Mouse (Mus musculus) forebrain, embryonic 12.5 days (tissue): ENCODE data around the gene Rwdd2b. TPM values are rescaled to one million over a fixed set of nuclear protein-coding genes. Genes with fewer than 3 reads are reported as not detected.

ENCODE experiments used
- ATAC-seq: fragments of 200-750 bp; cut with Nextera tagmentation; 2 replicates; pipeline ENCODE4 v1.8.0; 2017; ENCODE audit warnings: moderate TSS enrichment; ENCODE audit not compliant: low FRiP score
- H3K27ac ChIP-seq: fragments of 300-500 bp; sonication (generic); 2 replicates; pipeline ENCODE4 v1.5.1; 2016; ENCODE audit warnings: mild to moderate bottlenecking
- H3K27me3 ChIP-seq: fragments of 300-500 bp; sonication (generic); 2 replicates; pipeline ENCODE4 v1.6.1; 2016; ENCODE audit warnings: mild to moderate bottlenecking
- H3K36me3 ChIP-seq: fragments of 300-500 bp; sonication (generic); replicated peaks from 2 replicates; pipeline ENCODE4 v1.6.1; 2016; ENCODE audit warnings: mild to moderate bottlenecking
- H3K4me1 ChIP-seq: fragments of 300-500 bp; sonication (generic); 2 replicates; pipeline ENCODE4 v1.6.1; 2016
- H3K4me2 ChIP-seq: fragments of 300-500 bp; sonication (generic); 2 replicates; pipeline ENCODE4 v1.6.1; 2016; ENCODE audit warnings: mild to moderate bottlenecking, moderate library complexity
- H3K4me3 ChIP-seq: fragments of 300-500 bp; sonication (generic); replicated peaks from 2 replicates; pipeline ENCODE4 v1.5.1; 2016; ENCODE audit warnings: mild to moderate bottlenecking
- H3K9ac ChIP-seq: fragments of 300-500 bp; sonication (generic); 2 replicates; pipeline ENCODE4 v1.6.1; 2016; ENCODE audit warnings: mild to moderate bottlenecking
- H3K9me3 ChIP-seq: fragments of 300-500 bp; sonication (generic); 2 replicates; pipeline ENCODE4 v1.6.1; 2016
- WGBS: fragments of 180-500 bp; shearing (Covaris S2); methylation state at CpG from one replicate; pipeline ENCODE4 v1.1.7; 2016; 5-methylcytosine and 5-hydroxymethylcytosine counted together
- polyA plus RNA-seq: library from polyadenylated mRNA; unstranded; fragments of >200 nt; fragmentation: Nextera tagmentation; extraction: Ambion mirVana; gene quantifications from 2 replicates; pipeline ENCODE4 v1.2.1, GENCODE M21; 2016

Gene Rwdd2b
- polyA plus RNA-seq, 1 experiment from 2014 or later: 10.8 TPM

GRCm38 (mm10) chr16:87443245-87443644 lies 2.9 kb upstream of the Rwdd2b start:
- Histone ChIP-seq H3K36me3 (no peaks in the 10 kb centered on the region), H3K9ac (no peak overlapping the region), H3K27me3 (peaks cover 6% of the 10 kb centered on the region; the same call in 1 of the 2 replicates), H3K27ac (no peak overlapping the region), H3K4me2 (no peak overlapping the region), H3K9me3 (no peaks in the 10 kb centered on the region), H3K4me3 (no peak overlapping the region), H3K4me1 (peaks cover 12% of the 10 kb centered on the region)
- no peak for ATAC-seq

DNA sequence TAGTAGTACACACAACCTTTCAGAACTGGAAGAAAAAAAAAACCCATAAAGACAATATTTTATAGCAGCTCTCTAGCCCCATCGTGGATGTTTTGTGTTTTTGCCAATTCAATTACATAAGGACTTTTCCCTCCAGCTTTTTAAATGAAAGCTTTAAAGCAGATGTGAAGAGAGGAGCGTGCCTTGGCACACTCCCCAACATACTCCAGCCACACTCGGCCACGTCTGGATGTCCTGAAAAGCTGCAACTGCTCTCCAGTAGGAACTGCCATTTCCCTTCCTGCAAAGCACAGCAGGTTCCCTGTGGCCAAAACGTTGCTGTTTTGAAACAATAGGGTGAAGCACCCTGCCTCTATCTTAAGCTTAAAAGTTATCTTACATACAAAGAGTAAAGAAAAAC lies 1.9 kb upstream of the Rwdd2b start:
- Histone ChIP-seq H3K27ac (no peak overlapping the region), H3K9me3 (no peaks in the 10 kb centered on the region), H3K4me1 (peaks cover 12% of the 10 kb centered on the region), H3K4me3 (no peak overlapping the region), H3K27me3 (peaks cover 6% of the 10 kb centered on the region; the same call in 1 of the 2 replicates), H3K36me3 (no peaks in the 10 kb centered on the region), H3K9ac (no peak overlapping the region), H3K4me2 (no peak overlapping the region)
- 66% methylated on average over 5 of the region's 5 CpGs for WGBS
- ATAC-seq: no peak

GRCm38 (mm10) chr16:87441089-87441488 lies 716 bp upstream of the Rwdd2b start:
- H3K4me1 ChIP-seq: peaks cover 12% of the 10 kb centered on the region
- peak overlapping the region; percentile 78 for H3K4me2 ChIP-seq
- H3K36me3 ChIP-seq: no peaks in the 10 kb centered on the region
- H3K4me3 ChIP-seq: peak overlapping the region; percentile 82
- WGBS: 26% methylated on average over 9 of the region's 9 CpGs
- H3K27ac ChIP-seq: no peak overlapping the region
- H3K9ac ChIP-seq: peak overlapping the region; percentile 74
- ATAC-seq: no peak
- no peaks in the 10 kb centered on the region for H3K9me3 ChIP-seq
- H3K27me3 ChIP-seq: peaks cover 6% of the 10 kb centered on the region; the same call in 1 of the 2 replicates

DNA sequence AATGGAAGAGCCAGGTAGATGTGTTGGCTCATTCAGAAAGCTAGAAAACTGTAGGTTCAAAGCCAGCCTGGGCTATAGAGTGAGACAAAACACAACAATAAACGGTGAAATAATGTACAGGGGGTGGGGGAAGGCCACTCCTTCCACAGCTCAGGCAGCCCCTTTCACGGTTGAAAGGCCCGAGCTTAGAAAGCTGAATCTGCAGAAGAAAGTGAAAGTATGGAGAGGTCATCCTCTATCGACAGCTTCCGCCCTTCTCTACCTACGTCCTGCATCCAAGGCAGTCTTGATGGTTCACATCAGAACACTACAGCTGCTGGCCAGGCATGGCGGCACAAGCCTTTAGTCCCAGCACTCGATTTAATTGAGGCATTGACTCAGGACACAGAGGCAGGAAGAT lies 1.7 kb downstream of the Rwdd2b start:
- no peak for ATAC-seq
- Histone ChIP-seq H3K36me3 (no peaks in the 10 kb centered on the region), H3K27ac (no peak overlapping the region), H3K27me3 (no peaks in the 10 kb centered on the region), H3K4me1 (peaks cover 12% of the 10 kb centered on the region), H3K9ac (no peak overlapping the region), H3K4me3 (no peak overlapping the region), H3K9me3 (no peaks in the 10 kb centered on the region), H3K4me2 (no peak overlapping the region)
- 95% methylated on average over 8 of the region's 8 CpGs for WGBS

DNA sequence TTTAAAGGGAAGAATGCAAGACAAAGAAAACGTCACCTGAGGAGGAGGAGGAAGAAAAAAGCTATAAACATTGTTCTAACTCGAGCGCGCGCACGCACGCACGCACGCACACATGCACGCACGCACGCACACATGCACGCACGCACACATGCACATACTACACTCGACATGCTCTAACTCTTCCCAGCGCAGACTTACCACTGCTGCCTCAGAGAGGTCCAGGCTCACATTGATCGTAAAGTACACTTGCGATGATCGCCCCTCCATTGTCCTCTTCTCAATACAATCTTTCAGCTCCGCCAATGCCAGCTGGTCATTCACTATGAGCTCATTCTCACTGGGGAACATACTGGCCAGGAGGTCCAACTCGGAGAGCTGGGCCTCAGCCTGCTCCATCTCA lies 3.3 kb downstream of the Rwdd2b start:
- no peaks in the 10 kb centered on the region for H3K9me3 ChIP-seq
- WGBS: 92% methylated on average over 21 of the region's 21 CpGs
- peaks cover 12% of the 10 kb centered on the region for H3K4me1 ChIP-seq
- no peak overlapping the region for H3K4me2 ChIP-seq
- H3K4me3 ChIP-seq: no peak overlapping the region
- no peak for ATAC-seq
- no peaks in the 10 kb centered on the region for H3K27me3 ChIP-seq
- no peak overlapping the region for H3K27ac ChIP-seq
- no peak overlapping the region for H3K9ac ChIP-seq
- H3K36me3 ChIP-seq: no peaks in the 10 kb centered on the region

- no peak overlapping the region for H3K4me3 ChIP-seq
Observed at GRCm38 (mm10) chr16:87435411-87436205, 4.8 kb downstream of the Rwdd2b start.

GRCm38 (mm10) chr16:87434946-87435345 lies 5.4 kb downstream of the Rwdd2b start:
- no peak overlapping the region for H3K4me3 ChIP-seq
- no peak overlapping the region for H3K4me2 ChIP-seq
- H3K4me1 ChIP-seq: peaks cover 11% of the 10 kb centered on the region
- no peaks in the 10 kb centered on the region for H3K27me3 ChIP-seq
- no peaks in the 10 kb centered on the region for H3K36me3 ChIP-seq
- H3K9me3 ChIP-seq: no peaks in the 10 kb centered on the region
- no peak for ATAC-seq
- H3K9ac ChIP-seq: no peak overlapping the region
- no peak overlapping the region for H3K27ac ChIP-seq
- WGBS: 85% methylated on average over 6 of the region's 6 CpGs

More at GRCm38 (mm10) chr16:87435411-87436205, 4.8 kb downstream of the Rwdd2b start:
- H3K27ac ChIP-seq: no peak overlapping the region
- H3K4me2 ChIP-seq: no peak overlapping the region
- peaks cover 11% of the 10 kb centered on the region for H3K4me1 ChIP-seq
- no peaks in the 10 kb centered on the region for H3K9me3 ChIP-seq
- no peaks in the 10 kb centered on the region for H3K36me3 ChIP-seq
- H3K27me3 ChIP-seq: no peaks in the 10 kb centered on the region
- no peak for ATAC-seq
- WGBS: 88% methylated on average over 13 of the region's 13 CpGs
- H3K9ac ChIP-seq: no peak overlapping the region

GRCm38 (mm10) chr16:87434266-87434665 lies 6.1 kb downstream of the Rwdd2b start:
- Histone ChIP-seq H3K27ac (no peak overlapping the region), H3K4me3 (no peak overlapping the region), H3K9me3 (no peaks in the 10 kb centered on the region), H3K4me2 (no peak overlapping the region), H3K9ac (no peak overlapping the region), H3K36me3 (no peaks in the 10 kb centered on the region), H3K4me1 (peaks cover 6% of the 10 kb centered on the region), H3K27me3 (no peaks in the 10 kb centered on the region)
- whole genome bisulfite sequencing: 95% methylated on average over 7 of the region's 7 CpGs
- ATAC-seq: no peak

DNA sequence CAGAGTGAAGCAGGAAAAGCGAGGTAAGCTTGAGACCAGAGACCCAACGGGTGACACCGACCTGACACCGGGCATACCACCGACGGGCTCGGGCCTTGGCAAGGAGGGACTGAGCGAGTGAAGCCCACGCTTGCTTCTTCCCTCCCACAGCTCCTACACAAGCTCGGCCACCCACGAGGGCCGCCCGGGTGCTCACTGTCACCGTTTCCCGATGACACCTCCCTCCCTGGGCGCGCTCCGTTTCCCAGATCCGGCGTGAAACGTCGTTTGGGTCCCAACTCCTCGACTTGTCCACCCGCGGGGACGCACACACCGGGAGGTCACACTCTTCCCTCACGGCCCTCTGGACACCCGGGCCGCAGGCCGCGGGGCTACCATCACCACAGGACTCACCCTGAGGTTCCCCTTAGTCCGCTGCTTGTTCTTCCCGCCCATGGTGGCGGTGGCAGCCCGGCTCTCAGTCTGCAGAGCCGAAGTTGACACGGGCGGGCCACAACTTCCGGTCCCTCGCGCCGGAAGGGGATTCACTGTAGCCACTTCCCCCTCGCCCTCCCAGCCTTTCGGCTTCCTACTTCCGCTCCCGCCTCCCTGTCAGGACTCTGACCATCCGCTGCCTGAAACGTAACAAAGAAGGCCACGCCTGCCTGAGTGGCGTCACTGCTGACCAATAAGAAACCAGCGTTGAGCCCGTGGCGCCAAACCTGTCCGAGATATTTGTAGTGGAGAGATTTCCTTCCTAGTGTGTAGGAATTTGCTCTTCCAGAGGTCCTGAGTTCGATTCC lies 8.1 kb downstream of the Rwdd2b start, which contains the start of gene Ltn1:
Gene Ltn1 (minus strand): TSS at position 580 of the 782 bp plus-strand sequence.
- no peaks in the 10 kb centered on the region for H3K9me3 ChIP-seq
- under 1% methylated on average over 56 of the region's 56 CpGs for WGBS
- H3K9ac ChIP-seq: peak within 1 kb of the TSS; percentile 76
- 0 out of 2 replicates have a peak within 1 kb of the TSS, but pooled peaks have one; percentile 37 for H3K27ac ChIP-seq
- peak within 1 kb of the TSS; percentile 71 for H3K4me2 ChIP-seq
- H3K27me3 ChIP-seq: no peaks in the 10 kb centered on the region
- ATAC-seq: peak; percentile 100
- no peaks in the 10 kb centered on the region for H3K36me3 ChIP-seq
- H3K4me1 ChIP-seq: peaks cover 6% of the 10 kb centered on the region
- peak within 1 kb of the TSS; percentile 77 for H3K4me3 ChIP-seq

GRCm38 (mm10) chr16:87427516-87427915 lies 12.9 kb downstream of the Rwdd2b start:
- no peak for ATAC-seq
- Histone ChIP-seq H3K9me3 (no peaks in the 10 kb centered on the region), H3K4me2 (no peak overlapping the region), H3K27ac (no peak overlapping the region), H3K36me3 (peaks cover 39% of the 10 kb centered on the region), H3K4me3 (no peak overlapping the region), H3K27me3 (no peaks in the 10 kb centered on the region), H3K9ac (no peak overlapping the region), H3K4me1 (peaks cover 6% of the 10 kb centered on the region)
- 96% methylated on average over 8 of the region's 8 CpGs for WGBS

DNA sequence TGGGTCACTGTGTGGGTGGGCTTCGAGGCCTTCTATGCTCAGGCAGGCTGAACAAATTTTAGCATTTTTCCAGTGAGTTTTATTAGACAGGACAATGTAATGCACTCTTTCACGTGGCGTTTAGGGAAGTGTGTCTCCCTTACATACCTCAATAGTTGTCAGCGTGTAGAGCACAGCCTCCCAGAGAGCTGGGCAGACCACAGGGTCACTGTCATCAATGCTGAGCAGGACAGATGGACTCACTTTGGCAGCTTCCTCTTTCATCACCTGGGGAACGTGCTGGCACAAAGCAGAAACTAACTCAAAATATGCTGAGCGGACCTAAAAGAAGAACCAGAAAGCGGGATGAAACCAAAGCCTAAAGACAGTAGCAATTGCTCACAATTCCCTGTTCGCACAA lies 19.7 kb downstream of the Rwdd2b start:
- H3K4me2 ChIP-seq: no peak overlapping the region
- H3K27me3 ChIP-seq: no peaks in the 10 kb centered on the region
- no peak overlapping the region for H3K4me3 ChIP-seq
- no peak for ATAC-seq
- 97% methylated on average over 8 of the region's 8 CpGs for WGBS
- peaks cover 14% of the 10 kb centered on the region for H3K9me3 ChIP-seq
- no peaks in the 10 kb centered on the region for H3K4me1 ChIP-seq
- peaks cover 93% of the 10 kb centered on the region for H3K36me3 ChIP-seq
- no peak overlapping the region for H3K9ac ChIP-seq
- no peak overlapping the region for H3K27ac ChIP-seq

- no peak overlapping the region for H3K9ac ChIP-seq
- H3K4me3 ChIP-seq: no peak overlapping the region
- no peaks in the 10 kb centered on the region for H3K4me1 ChIP-seq
- peaks cover 76% of the 10 kb centered on the region for H3K36me3 ChIP-seq
- no peak for ATAC-seq
- H3K4me2 ChIP-seq: no peak overlapping the region
- no peaks in the 10 kb centered on the region for H3K27me3 ChIP-seq
- H3K9me3 ChIP-seq: no peaks in the 10 kb centered on the region
- H3K27ac ChIP-seq: no peak overlapping the region
- 85% methylated on average over 3 of the region's 3 CpGs for WGBS
Observed at GRCm38 (mm10) chr16:87405001-87405400, 35.4 kb downstream of the Rwdd2b start.
